Mouse (Mus musculus) urinary bladder, postnatal 25 days (tissue): ENCODE results near the gene Srgap3.
A peak's percentile ranks its signal among the peaks of the same experiment; 100 is the strongest.

Source experiments
- DNase-seq: peaks from one replicate; pipeline ENCODE4 v3.0.0; 2022; ENCODE audit warnings: low spot score

Srgap3 gene

DNA sequence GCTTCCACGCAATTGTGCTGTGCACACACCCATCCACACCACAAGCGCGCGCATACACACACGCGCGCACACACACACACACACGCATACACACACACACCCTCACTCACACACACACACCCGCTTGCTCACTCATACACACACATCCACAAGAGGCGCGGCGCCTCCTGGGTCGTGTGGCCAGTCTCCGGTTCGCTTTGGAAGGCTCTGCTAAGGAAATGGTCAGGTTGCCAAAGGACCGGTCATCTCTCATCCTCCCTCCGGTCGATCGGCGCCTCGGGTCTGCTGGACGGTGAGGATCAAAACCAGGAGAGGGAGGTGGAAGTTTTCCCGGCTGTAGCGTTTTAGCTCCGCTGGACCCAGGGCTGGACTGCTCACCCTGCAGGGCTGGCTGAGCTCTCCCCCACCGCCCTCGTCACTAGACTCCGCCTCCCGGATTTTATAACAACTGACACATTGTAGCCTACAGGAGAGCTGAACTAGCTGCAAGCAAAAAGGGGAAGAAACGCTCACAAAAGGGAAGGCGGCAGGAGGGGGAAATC, at the start of gene Srgap3:
TSS of gene Srgap3 (minus strand) at position 372 of the 542 bp plus-strand sequence.
- peak; percentile 65 for DNase-seq

DNA sequence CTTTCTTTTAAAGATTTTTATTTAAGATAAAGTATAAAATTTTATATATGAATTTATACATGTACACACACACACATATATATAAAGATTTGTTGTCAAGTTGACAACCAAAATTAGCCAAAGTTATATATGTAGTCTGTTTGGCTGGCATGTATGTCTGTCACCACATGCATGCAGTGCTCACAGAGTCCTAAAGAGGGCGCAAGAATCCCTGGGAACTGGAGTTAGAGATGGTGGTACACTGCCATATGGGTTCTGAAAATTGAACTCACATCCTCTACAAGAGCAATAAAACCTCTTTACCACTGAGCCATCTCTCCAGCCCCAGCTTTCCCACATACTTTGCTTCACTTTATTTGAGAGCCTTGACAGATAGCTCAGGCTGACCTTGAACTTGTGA, 48.6 kb upstream of the Srgap3 start:
- no peak for DNase-seq

DNA sequence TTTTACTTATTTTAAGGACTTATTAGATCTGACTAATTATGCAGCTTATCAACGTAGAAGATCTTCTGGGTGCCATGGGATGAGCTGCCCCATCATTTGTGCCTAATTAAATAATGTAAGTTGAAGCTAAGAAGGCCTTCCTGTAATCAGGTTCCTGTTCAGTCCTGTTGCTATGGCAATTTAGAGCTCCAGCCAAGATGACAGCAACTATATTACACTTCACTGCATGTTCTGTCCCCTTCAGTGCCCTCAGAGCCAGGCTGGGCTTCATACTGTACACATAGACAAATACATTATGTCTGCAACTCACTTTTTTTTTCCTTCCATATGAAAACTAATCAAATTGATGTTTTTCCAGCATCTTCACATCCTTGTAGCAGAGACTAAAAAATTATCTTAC, 43.1 kb upstream of the Srgap3 start:
- no peak for DNase-seq

DNA sequence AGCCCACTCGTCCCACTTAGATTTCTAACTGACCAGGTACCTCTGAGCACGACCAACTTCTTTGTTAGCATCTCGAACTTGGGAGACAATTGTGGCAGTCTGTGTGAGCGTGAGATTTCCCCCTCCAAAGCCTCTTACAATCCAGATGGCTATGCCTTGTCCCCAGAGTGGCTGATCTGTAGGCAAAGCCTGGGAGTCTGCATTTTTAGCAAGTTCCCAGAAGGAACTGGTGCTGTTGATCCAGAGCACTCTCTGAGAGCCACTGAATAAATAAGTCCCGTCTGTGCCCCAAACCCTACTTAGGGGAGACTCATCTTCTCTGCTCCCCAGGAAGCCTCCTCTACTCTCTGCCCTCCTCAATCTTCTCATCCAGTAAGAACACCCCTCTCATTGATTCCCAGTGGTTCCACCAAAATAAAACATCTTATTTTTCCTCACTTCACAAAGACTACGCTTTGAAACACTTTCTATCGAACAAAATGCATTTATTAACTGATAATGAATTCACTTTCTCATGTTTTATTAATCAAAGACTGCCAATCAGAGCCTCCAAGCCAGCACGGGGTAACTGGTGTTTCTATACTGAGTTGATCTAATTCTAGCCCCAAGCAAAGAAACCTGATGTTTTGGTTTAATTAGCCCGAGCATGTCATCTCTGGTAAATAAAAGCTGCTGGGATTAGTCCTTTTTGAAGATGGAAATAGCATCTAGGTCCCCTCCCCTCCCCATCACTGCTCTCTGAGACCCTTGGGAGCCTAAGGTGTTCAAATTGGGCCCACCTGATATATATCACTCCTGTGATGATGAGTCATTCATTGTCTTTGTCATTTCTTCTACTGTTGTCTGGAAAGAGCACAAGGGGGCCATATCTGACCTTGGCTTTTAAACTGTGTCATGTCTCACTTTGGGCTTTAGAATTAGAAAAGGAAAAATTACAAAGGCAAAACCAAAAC, 38.6 kb upstream of the Srgap3 start:
- no peak for DNase-seq

DNA sequence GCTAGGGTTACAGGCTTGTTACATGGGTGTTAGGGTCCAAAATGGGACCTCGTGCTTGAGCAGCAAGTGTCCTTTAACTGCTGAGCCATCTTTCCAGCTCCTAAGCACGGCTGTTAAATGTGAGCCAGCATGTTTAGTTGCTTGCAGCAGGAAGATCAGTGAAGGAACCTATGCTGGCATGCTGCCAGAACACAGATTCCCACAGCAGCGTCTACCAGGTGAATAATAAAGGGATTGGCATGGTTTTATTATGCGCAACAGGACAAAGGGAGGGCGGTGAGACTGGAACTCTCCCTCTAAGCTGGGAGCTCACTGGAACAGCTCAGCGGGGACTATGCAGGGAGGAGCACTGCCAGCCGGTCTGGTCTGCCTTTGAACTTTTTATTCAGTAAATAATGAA, 35.2 kb upstream of the Srgap3 start:
- DNase-seq = no peak

DNA sequence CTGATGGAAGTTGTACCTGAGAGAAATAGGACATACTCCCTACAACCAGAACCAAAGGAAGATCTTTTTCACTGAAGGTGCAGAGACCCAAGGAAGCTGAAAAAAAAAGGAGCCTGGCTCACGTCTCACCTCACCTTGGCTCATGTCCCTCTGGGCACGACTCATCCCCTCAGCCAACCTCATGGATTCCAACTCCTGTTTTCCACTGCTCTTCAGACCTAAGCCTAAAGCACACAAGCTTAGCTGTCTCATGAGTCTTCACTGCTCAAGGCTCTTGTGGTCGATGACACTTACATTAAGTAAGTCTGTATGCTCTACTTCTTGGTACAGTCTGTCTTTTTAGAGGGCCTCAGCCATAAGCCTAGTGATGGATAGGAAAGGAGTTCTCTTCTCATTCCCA, 31.9 kb upstream of the Srgap3 start:
- no peak for DNase-seq

DNA sequence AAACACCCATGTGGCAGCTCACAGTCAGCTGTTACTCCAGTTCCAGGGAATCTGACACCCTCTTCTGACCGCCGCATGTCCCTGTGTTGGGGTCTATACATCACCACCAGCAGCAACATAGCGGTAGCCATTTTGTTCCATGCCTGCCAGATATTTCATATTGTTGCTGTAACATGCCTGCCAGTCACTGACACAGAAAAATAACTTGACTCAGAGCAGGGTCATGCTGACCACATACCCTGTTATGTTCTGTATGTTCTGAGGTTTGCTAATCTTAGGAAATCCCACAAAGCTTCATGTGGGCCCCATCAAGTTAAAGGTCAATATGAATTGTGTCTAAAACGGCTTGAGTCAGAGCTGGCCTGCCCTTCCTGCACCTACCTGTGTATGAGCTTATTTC, 30.2 kb upstream of the Srgap3 start:
- no peak for DNase-seq

DNA sequence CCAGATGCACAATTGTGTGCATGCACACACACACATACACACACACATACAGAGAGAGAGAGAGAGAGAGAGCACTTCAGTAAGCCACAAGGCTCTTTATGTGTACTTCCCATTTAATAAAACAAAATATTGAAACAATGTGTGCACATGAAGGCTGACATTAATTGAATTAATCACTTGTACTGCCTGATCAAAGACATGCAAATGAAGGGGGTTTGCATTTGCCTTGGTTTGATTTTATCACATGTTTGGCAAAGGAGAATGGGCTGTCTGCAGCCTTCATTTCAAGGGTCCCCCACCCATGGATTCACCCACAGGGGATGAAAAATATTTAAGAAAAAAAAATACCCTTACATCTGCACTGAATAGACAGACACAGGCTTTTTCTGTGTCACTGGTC, 29.5 kb upstream of the Srgap3 start:
- DNase-seq = no peak

DNA sequence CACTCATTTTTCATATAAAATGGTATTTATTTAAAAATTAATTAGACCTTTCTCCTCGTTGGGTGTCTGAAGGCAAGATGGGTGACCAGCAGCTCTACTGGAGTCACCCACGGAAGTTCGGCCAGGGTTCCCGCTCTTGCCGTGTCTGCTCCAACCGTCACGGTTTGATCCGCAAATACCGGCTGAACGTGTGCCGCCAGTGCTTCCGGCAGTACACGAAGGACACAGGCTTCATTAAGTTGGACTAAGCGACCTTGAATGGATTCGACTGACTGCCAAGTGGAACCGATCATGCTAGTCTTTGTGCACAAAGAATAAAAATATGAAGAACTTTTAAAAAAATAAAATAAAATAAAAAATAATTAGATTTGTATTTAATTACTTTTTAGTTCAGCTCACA, 29.1 kb upstream of the Srgap3 start:
- DNase-seq = no peak

DNA sequence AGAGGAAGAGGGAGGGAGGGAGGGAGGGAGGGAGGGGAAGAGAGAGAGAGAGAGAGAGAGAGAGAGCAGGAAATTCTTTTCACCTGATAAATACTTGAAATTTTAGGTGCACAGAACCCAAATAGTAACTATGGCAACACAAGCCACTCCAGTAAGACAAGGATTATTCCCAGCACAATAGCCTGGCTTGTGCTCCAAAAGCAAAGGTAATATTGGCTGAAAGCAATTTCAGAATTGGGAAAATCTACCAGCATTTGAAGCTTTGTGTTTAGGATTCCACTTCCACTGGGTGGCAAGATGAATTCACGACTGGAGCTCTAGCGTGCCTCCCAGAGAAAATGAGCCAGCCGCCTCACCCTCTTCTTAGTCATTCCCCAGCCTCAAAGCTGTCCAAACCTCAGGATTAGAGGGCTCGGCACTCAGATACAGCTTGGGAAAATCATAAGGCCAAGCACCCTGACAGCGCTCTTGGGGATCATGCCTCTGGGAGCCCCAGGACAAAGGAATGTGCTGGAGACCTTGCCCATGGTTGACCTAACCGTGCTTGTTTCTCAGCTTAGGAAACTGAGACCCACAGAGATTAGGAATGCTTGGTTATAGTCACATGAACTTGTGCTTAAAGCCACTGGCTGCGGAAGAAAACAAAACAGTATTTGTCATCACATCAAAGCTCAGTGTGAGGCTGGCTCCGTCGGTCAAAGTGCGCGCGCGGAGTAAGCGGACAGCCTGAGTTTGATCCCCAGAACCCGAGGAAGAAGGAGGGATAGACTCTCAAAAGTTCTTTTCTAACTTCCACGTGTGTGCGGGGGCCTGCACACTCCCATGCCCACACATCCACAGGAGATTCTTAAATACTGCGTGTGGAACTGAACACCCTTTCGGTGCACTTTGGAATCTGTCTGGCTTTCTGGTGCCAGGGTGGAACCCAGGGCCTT, 27.0 kb upstream of the Srgap3 start:
- no peak for DNase-seq

DNA sequence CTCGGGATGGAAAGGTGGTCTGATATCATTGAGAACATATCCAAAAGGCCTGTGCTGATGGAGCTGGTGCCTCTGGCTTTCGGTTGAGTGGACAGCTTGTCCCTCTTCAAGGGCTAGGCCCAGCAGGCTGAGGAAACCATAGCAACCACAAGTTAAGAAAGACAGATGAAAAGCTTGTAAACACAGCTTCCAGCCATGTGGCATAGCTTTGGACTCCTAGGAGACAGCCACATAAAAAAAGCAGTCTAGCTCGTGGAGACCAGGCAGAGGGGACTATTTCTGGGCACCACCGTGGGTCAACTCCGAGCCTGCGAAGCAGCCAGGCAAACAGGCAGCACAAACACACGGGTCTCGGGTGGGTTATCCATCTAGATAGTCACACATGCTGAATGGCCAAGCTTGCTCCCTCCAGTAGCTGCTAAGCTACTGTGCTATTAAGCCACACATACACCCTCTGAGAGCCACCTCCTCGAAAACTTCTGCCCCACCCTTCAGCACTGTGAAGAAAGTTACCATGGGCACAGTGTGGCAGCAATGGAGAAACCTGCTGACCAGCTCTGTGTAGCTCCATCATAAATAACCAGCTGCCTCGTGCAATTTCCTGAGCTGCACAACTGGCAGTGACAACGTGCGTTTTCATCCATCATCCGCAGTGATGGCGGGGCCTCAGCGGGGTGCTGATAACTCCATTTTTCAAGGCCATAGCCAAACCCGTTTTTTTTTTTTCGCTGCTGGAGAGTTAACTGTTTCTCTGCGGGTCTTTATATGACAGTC, 26.0 kb upstream of the Srgap3 start:
- no peak for DNase-seq

DNA sequence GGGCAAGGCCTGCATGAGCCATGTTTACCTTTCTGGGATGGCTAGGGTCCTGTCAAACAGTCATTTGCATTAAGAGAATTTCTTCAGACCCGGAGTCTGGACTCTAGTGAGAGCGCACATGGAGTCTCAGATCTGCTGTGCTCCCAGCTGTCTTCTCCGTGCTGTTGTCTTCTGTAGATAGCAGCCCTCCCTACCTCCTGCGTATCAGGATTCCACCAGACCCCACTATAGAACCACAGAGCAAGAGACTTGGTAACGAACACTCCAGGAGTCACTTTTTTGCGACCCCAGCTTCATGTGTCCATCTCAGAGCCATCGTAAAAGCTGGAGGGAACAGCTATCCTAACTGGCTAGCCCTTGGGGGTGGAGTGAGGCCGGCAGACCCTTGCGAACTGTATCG, 25.1 kb upstream of the Srgap3 start:
- no peak for DNase-seq

DNA sequence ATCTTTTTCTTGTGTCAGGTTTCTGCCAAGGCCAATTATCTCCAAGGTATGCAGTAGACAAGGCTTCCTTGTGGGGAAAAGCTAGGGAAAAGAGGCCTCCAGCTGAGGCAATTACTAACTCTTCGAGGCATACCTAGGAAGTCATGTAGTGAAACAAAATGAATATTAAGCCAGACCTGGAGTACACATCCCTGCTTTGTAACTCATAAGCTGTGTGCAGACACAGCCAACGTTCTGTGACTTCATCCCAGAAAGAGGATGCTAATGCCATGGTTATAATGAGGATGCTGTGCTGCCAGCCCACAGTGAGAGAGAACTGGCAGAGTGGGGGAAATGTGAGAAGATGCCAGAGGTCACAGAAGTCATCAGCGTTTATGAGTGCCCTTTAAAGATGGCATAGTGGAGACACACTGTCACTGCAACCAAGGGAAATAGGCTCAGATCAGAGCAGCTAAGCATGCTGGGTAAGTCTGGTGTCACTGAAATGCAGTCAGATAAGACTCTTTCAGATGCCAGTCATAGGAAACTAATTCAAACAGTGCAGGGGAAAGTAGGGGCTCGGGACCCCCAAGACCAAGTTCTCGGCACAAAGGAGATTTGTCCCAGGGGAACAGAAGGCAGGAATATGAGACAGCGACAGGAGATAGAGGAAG, 24.2 kb upstream of the Srgap3 start:
- no peak for DNase-seq

DNA sequence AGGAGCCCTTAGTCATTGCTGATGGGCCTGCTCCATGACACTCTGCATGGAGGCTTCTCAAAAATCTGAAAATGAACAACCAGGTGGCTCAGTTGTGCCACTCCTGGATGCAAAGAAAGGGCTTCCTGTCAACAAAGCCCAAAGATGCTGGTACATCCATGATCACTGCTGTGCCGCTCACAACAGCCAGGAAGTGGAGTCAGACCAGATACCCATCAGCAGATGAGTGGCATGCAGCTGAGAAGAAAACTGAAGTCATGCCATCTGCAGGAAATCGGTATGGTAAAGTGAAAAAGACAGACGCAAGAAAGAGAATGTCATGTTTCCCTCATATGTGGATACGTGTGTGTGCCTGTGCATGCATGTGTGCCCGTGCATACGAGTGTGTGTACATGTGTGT, 20.3 kb upstream of the Srgap3 start:
- no peak for DNase-seq

DNA sequence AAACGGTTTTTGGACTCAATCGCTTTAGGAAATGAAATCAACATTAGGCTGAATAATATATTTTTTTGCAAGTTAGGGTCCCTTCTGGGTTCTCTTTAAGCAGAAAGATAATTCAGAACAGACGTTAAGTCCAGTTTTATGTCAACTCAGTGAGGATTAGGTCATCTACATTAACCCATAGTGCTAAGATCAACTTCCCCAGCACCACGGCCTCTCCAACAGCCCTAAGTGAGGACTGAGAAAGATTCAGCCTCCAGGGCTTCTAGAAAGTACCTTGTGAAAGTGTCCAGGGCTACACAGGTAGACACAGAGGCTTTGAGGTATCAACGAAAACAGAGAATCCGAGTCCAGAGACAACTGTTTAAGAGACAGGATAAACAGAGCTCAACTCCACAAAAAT, 11.3 kb upstream of the Srgap3 start:
- DNase-seq = no peak

DNA sequence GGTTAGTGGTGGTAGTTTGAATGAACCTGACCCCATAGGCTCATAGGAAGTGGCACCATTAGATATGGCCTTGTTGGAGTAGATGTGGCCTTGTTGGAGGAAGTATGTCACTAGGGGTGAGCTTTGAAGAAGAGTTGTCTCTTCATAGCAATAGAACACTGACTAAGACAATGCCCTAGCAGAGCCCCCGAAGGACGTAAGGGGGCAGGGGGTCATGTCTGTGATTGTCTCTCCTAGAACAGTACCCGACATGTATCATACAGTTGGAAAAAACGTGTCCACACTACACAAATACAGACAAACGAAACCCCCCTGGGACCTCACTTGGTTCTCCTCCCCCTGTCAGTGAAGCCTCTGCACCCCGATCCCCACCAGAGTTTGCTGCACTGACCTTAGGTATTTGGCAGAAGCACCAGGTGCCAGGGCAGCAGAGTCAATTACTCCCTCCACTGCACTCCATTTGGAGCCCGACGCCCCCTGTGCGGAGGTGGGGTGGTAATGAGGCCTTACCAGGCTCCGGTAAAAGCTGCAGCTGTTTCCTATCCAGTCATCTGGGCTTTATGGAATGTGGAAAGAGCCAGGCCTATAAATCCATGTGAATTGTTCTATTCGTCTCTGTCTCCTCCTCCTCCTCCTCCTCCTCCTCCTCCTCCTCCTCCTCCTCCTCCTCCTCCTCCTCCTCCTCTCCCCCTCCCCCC, 10.7 kb upstream of the Srgap3 start:
- no peak for DNase-seq

DNA sequence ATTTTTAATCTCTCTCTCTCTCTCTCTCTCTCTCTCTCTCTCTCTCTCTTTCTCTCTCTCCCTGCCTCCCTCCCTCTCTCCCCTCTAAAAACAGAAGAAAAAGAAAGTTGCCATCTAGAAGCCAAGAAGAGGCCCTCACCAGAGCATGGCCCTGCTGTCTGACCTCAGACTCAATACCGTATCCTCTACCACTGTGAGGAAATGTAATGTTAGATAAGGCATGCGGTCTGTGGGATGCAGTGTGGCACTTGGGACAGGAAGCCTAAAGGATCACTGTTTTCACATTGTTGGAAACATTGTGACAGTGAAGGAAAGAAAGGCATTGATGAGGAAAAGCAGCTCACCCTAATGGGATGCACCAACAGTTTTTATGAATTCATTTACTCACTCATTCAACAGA, 8.7 kb upstream of the Srgap3 start:
- no peak for DNase-seq

DNA sequence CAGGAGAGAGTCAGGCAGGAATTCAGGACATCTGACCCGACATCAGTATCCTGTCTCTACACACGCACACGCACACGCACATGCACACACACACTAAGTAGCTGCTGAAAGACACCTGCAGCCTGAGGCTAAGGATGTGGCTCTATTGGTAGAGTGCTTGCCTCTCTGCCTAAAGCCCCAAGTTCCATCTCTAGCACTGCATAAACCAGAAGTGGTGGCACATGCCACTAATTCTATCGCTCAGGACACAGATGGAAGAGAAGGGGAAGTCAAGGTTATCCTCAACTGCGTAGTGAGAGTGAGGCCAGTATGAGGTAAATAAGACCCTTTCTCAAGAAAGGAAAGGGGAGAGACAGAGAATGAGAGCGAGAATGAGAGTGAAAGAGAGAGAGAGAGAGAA, 6.8 kb upstream of the Srgap3 start:
- no peak for DNase-seq

DNA sequence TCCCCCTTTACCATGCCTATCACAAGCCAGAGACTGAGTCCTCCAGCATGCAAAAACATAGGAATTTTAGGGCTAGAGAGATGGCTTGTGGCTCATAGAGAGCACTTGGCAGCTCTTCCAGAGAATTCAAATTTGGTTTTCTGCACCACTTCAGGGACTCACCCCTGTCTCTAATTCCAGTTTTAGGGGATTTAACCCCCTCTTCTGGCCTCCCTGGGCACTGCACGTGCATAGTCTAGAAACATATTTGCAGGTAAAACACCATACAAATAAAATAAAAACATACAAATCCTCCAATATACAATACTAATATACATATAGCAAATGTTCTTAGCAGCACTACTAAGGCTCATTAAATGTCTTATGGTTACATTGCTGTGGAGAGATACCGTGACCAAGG, 4.2 kb upstream of the Srgap3 start:
- DNase-seq = no peak

DNA sequence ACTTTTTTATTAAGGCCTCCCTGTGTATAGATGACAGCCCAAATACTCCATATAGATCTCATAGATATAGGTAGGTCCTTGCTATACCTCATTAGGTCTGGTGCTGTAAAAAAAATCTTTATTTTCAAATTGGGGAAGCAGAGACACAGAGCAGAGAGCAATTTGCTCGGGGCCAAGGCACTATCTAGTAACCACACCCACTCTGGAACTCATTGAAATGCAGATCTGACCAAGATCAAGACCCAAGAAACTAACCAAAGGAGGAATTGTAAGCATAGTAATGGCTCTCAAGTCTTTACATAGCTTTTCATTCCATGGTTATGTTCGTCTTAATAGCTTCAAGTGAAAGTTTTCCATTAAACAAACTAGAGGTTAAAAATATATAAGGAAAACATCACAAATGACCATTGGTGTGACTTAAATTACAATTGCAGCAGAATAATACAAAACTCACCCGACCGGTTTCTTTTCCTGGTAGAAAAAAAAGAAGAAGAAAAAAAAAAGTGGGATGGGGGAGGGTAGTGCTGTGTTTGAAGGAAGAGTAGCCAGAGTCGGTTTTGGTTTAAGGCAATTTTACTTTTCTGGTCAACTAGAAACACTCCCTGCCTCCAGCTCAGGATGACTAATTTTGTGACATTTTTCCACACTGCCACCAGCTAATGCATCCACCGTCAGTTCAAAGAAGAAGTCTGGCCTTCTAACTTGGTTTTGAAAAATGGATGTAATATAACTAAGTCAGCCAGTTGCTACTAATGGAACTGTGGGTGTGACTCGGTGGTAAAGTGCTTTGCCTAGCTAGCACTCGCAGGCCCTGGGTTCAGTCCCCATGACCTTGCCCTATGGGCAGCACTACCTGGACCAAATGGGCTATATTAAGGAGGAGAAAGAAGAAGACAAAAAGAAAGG, 3.4 kb upstream of the Srgap3 start:
- no peak for DNase-seq
